Mouse (Mus musculus) kidney, postnatal 36 days (tissue): ENCODE results near the gene St3gal4.

ENCODE experiments used
- DNase-seq, 2 experiments: peaks; one replicate each; pipeline ENCODE4 v3.0.0; 2021 to 2022; ENCODE audit warnings: mixed read lengths in 2 of 2

The St3gal4 gene

GRCm38 (mm10) chr9:35105884-35106880, 12.9 kb downstream of the St3gal4 start:
- no peak for DNase-seq

GRCm38 (mm10) chr9:35105438-35105837, 13.6 kb downstream of the St3gal4 start:
- no peak for DNase-seq

DNA sequence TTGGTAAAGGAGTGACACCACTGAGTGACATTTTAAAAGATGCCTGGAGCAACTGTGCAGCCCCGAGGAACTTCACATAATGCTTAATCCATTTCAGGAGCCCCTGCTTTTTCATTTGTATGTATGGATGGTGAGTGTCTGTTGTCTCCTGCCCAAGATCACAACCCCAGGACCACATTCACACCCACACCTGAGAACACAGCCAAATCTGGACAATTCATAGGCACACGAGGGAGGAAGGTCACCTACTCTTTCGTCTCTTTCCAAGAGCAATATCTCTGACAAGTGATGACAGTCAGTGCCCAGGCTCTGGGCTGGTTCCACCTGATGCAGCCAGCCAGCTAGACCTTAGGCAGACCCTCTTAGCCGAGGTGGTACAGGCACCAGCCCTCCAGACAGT, 14.4 kb downstream of the St3gal4 start:
- DNase-seq = no peak

DNA sequence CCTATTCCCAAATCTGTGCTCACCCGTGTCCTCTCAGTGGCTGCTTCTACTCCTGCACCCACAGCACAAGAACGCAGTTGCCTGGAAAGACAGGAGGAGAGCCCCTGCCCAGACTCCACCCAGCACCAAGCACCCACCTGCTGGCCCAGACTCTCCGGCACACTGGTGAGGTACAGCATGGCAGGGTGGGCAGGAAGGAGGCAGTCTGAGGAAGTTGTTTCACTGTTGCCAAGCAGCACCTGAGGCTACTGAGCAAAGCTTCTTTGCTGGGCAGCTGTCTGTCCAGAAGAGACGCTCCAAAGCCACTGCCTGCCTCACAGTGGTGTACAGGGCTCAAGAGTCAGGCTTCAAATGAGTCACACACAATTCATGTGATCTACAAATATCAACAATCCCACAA, 20.3 kb downstream of the St3gal4 start:
- DNase-seq = peak in 1 of 2 experiments; percentile 0

DNA sequence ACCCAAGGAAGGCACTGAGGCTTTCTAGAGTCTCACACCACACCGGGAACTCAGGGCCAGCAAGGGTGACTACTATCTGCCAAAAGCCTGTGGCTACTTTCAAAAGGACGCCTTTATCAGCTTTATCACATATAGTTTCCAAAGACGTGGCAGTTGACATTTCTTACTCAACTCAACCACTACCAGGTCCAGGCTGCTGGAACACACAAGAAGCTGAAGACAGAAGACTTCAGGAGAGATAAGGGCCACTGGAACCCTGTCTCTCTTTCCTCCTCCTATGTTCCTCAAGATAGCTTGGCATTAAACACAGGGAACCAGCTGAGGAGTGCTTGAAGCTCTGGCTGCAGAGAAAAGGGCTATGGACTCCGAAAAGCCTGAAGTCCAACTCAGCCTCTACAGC, 21.2 kb downstream of the St3gal4 start:
- DNase-seq = peak in 1 of 2 experiments; percentile 0

DNA sequence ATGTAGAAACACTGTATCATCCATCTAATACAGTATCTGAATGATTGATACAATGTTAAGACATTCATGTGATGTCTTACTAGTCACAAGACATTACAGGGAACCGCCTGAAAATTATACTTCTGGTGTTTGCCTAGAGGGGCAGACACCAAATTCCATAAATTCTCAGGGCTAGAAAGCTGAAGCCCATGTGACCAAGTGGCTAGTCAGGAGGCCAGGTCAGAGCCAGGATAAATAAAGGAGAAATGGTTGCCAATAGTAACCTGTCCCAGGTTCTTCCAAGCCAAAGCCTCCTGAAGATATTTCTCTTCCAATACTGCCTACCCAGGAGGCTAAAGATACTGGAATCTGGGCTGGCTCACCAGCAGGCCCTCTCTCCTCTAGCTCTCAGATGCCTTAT, 23.3 kb downstream of the St3gal4 start:
- peak in 1 of 2 experiments; percentile 1 for DNase-seq

GRCm38 (mm10) chr9:35093350-35093749, 25.7 kb downstream of the St3gal4 start:
- DNase-seq = no peak

- no peak for DNase-seq
These were observed 26.2 kb downstream of the St3gal4 start for GRCm38 (mm10) chr9:35092904-35093303.

GRCm38 (mm10) chr9:35061446-35061845, 57.6 kb downstream of the St3gal4 start:
- DNase-seq = no peak

DNA sequence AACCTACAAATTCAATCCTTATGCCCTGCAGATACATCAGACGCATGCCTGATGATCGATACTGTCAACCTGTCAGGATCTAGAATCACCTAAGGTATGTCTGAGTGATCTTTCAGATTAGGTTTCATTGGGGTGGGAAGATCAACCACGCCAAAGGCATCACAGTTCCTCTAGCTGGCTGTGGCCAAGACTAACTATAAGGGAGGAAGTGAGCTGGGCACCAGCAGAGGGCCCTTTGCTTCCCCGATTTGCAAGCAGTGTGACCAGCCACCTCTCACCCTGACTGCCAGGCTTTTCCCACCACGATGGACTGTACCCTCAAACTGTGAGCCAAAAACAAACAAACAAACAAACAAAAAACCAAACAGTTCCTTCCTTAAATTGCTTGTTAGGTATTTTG, 59.2 kb downstream of the St3gal4 start:
- DNase-seq = no peak

- DNase-seq = peak; percentile 49 to 91
These were observed 60.3 kb downstream of the St3gal4 start for GRCm38 (mm10) chr9:35058596-35059354.

- peak in 1 of 2 experiments; percentile 57 for DNase-seq
These were observed 60.9 kb downstream of the St3gal4 start for GRCm38 (mm10) chr9:35058186-35058585.

- no peak for DNase-seq
These were observed 61.4 kb downstream of the St3gal4 start for GRCm38 (mm10) chr9:35057631-35058030.

GRCm38 (mm10) chr9:35056611-35057010, 62.5 kb downstream of the St3gal4 start:
- DNase-seq = no peak

GRCm38 (mm10) chr9:35055528-35056330, 63.3 kb downstream of the St3gal4 start:
- no peak for DNase-seq

- no peak for DNase-seq
These were observed 65.4 kb downstream of the St3gal4 start for GRCm38 (mm10) chr9:35053669-35054068.

GRCm38 (mm10) chr9:35053081-35053480, 66.0 kb downstream of the St3gal4 start:
- DNase-seq = no peak

DNA sequence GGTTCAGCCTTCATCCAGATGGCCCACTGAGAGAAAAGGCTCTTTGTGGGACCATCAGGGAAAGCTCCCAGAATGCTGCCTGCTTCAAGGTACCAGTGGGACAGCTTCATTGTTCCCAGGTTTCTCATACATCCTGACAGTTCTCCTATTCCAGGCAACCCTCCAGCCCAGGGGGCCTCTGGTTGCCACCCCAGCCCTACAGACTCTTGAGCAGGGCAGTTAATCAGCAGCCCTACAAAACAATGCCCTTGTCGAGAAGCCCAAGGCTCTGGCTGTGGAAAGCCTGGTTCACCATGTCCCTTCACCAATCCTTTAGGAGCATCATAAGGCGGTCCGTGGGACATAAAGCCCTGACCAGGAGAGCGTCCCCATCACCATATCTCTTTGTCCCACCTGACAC, 66.4 kb downstream of the St3gal4 start:
- DNase-seq = no peak

GRCm38 (mm10) chr9:35051666-35052065, 67.4 kb downstream of the St3gal4 start:
- peak in 1 of 2 experiments; percentile 65 for DNase-seq

DNA sequence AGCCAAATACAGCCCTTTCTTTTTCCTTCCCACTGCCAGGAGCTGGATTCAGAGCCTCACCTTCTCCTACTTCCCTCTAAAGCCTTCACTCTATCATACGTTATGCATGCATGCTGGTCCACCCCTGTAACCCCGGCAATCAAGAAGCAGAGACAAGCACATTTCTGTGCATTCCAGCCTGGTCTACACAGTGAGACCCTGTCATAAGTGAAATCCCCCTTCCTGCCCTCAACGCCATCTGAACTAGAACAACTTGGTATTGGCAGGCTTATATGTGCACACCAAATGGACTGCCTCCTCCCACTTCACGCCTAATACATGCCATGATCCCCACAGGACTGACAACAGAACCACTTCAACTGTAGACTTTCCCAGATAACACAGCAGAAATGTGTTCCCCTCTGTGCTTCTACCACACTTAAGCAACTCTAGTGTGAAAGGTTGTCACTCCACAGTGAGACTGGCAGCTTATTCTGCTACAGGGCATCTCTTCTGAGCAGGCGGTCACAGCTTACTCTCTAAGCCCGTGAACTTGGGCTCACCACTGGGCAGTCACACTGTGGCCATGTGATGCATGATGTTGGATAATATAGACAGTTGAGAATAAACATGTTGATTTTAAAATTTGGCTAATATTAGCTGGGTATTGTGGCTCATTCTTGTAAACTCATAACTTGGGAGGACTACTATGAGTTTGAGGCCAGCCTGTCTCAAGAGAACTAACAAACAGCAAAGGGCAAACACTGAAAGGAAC, 68.2 kb downstream of the St3gal4 start:
- DNase-seq = no peak

DNA sequence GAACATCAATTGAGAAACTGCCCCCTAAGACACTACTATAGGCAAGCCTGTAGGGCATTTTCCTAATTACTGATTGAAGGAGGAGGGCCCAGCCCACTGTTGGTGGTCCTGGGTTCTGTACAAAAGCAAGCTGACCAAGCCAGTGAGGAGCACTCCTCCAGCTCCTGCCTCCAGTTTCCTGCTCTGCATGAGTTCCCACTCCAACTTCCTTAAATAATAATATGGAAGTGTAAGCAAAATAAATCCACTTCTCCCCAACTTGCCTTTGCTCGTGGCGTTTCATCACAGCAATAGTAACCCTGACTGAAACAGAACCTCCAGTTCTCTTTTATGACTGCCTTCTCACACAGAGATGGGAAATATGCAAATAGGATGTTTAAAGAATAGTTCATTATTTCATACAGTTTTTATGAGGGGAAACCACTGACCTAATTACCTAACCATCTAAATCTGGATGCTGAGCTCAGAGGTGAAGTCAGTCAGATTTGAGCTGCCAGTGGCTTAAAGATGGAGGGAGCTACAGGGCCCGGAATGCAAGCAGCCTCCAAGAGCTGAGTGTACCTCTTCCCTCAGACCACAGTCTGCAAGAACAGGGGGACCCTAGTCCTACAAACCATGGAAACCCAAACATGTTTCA, 69.1 kb downstream of the St3gal4 start:
- no peak for DNase-seq
